Mouse (Mus musculus) embryonic facial prominence, embryonic 13.5 days (tissue): ENCODE data around the gene Spc24. TPM values are rescaled to one million over a fixed set of nuclear protein-coding genes. Genes with fewer than 3 reads are reported as not detected.
A peak's percentile ranks its signal among the peaks of the same experiment; 100 is the strongest.

ENCODE experiments used
- ATAC-seq: fragments of 200-750 bp; cut with Nextera tagmentation; 2 replicates; pipeline ENCODE4 v1.8.0; 2017; ENCODE audit warnings: low read depth; ENCODE audit not compliant: insufficient number of reproducible peaks, insufficient read depth, low FRiP score, low TSS enrichment
- H3K27ac ChIP-seq: fragments of 300-500 bp; sonication (generic); 2 replicates; pipeline ENCODE4 v1.5.1; 2015; ENCODE audit warnings: moderate library complexity, mild to moderate bottlenecking, inconsistent platforms
- H3K27me3 ChIP-seq: fragments of 300-500 bp; sonication (generic); 2 replicates; pipeline ENCODE4 v1.6.1; 2015; ENCODE audit warnings: mild to moderate bottlenecking, inconsistent platforms
- H3K36me3 ChIP-seq: fragments of 300-500 bp; sonication (generic); 2 replicates; pipeline ENCODE4 v1.6.1; 2015; ENCODE audit warnings: mild to moderate bottlenecking, inconsistent platforms
- H3K4me1 ChIP-seq: fragments of 300-500 bp; sonication (generic); 2 replicates; pipeline ENCODE4 v1.6.1; 2015; ENCODE audit warnings: inconsistent platforms
- H3K4me2 ChIP-seq: fragments of 300-500 bp; sonication (generic); 2 replicates; pipeline ENCODE4 v1.6.1; 2015; ENCODE audit warnings: moderate library complexity, mild to moderate bottlenecking, inconsistent platforms
- H3K4me3 ChIP-seq: fragments of 300-500 bp; sonication (generic); 2 replicates; pipeline ENCODE4 v1.5.1; 2015; ENCODE audit warnings: mild to moderate bottlenecking, inconsistent platforms
- H3K9ac ChIP-seq: fragments of 300-500 bp; sonication (generic); 2 replicates; pipeline ENCODE4 v1.6.1; 2015; ENCODE audit warnings: mild to moderate bottlenecking, inconsistent platforms
- H3K9me3 ChIP-seq: fragments of 300-500 bp; sonication (generic); 2 replicates; pipeline ENCODE4 v1.6.1; 2016; ENCODE audit warnings: inconsistent platforms
- WGBS: fragments of 180-500 bp; shearing (Covaris S2); methylation state at CpG from one replicate; pipeline ENCODE4 v1.1.7; 2015; ENCODE audit warnings: mixed read lengths; 5-methylcytosine and 5-hydroxymethylcytosine counted together
- polyA plus RNA-seq: library from polyadenylated mRNA; unstranded; fragments of >200 nt; fragmentation: Nextera tagmentation; extraction: Ambion mirVana; gene quantifications from 2 replicates; pipeline ENCODE4 v1.2.1, GENCODE M21; 2015

Spc24 gene
- polyA plus RNA-seq: 105 and 111 TPM in 2 replicates

DNA sequence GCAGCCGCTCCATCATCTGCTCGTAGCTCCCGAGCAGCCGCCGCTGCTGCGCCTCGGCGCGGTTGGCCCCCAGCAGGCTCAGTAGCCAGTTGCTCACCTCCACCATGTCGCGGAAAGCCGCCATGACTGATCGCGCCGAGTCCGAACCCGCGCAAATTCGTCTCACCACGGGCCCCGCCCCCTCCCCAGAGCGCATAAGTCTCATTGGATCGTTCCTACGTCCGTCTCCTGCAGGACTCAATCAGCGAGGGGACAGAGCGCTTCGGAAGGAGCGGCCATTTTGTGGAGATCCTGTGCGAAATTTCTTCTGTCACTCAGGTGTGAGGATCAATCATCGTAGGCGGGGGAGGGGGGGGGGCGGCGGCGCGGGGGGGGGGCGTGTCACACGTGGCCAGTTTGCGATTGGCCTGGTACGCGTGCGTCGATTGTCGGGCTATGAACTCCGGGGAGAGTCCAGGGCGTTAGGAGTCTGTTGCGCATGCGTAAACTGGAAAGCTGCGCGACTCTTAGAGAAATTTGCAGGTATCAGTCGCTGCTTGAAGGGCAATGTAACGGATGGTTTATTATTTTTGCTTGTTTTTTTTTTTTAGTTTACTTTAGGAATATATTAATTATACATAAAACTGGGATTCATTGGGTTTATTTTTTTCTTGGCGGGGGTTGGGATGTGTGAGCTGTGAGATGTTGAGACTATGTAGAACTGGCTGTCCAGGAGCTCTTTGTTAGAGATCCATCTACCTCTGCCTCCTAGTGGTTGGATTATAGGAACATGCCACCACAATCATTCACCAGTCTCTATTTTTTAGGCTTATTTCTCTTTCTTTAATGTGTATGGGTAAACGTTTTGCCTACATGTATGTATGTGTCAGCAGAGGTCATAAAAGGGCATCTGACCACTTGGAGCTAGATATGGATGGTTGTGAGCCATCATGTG, at the start of gene Spc24:
Spc24 (minus strand) TSS at position 149 of the 934 bp plus-strand sequence.
- peak; percentile 93 for ATAC-seq
- Histone ChIP-seq H3K36me3 (peaks cover 20% of the 10 kb centered on the region), H3K9ac (peak within 1 kb of the TSS; percentile 81), H3K4me2 (peak within 1 kb of the TSS; percentile 80), H3K27me3 (no peaks in the 10 kb centered on the region), H3K4me1 (peaks cover 17% of the 10 kb centered on the region), H3K9me3 (no peaks in the 10 kb centered on the region), H3K27ac (peak within 1 kb of the TSS; percentile 60), H3K4me3 (peak within 1 kb of the TSS; percentile 85)
- WGBS: 1% methylated on average over 54 of the region's 54 CpGs

GRCm38 (mm10) chr9:21808561-21808960, 48.5 kb upstream of the Spc24 start:
- ATAC-seq: no peak
- Histone ChIP-seq H3K4me2 (no peak overlapping the region), H3K27ac (no peak overlapping the region), H3K9ac (no peak overlapping the region), H3K36me3 (peaks cover 16% of the 10 kb centered on the region), H3K4me3 (no peak overlapping the region), H3K4me1 (peaks cover 9% of the 10 kb centered on the region; the same call in 1 of the 2 replicates), H3K27me3 (no peaks in the 10 kb centered on the region), H3K9me3 (no peaks in the 10 kb centered on the region)
- whole genome bisulfite sequencing: 55% methylated on average over 3 of the region's 3 CpGs

DNA sequence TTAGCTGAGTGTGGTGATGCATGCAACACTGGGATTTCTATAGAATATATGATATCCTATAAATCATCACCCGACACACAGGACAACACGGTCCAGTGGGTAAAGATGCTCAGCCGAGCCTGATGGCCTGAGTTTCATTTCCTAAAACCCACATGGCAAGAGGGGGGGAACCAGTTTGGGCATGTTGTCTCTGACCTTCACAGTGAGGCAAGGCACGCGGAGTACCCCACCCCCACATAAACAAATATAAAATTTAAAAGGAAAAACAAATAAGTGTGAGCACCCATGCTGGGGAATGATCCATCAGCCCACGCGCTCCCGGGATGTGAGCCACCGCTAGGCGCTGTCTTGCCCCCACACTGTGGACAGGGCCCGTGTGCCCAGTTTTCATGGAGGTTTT, 46.9 kb upstream of the Spc24 start:
- H3K4me2 ChIP-seq: no peak overlapping the region
- H3K9ac ChIP-seq: no peak overlapping the region
- H3K4me3 ChIP-seq: no peak overlapping the region
- H3K27me3 ChIP-seq: no peaks in the 10 kb centered on the region
- peaks cover 4% of the 10 kb centered on the region for H3K36me3 ChIP-seq
- no peaks in the 10 kb centered on the region for H3K9me3 ChIP-seq
- H3K27ac ChIP-seq: no peak overlapping the region
- no peak for ATAC-seq
- peaks cover 9% of the 10 kb centered on the region; the same call in 1 of the 2 replicates for H3K4me1 ChIP-seq
- 92% methylated on average over 11 of the region's 11 CpGs for WGBS

GRCm38 (mm10) chr9:21806363-21806762, 46.3 kb upstream of the Spc24 start:
- H3K9me3 ChIP-seq: no peaks in the 10 kb centered on the region
- no peak overlapping the region for H3K4me3 ChIP-seq
- no peak overlapping the region for H3K27ac ChIP-seq
- peaks cover 9% of the 10 kb centered on the region; the same call in 1 of the 2 replicates for H3K4me1 ChIP-seq
- H3K36me3 ChIP-seq: peaks cover 5% of the 10 kb centered on the region
- no peak overlapping the region for H3K4me2 ChIP-seq
- ATAC-seq: no peak
- no peak overlapping the region for H3K9ac ChIP-seq
- H3K27me3 ChIP-seq: no peaks in the 10 kb centered on the region
- 65% methylated on average over 3 of the region's 3 CpGs for WGBS

DNA sequence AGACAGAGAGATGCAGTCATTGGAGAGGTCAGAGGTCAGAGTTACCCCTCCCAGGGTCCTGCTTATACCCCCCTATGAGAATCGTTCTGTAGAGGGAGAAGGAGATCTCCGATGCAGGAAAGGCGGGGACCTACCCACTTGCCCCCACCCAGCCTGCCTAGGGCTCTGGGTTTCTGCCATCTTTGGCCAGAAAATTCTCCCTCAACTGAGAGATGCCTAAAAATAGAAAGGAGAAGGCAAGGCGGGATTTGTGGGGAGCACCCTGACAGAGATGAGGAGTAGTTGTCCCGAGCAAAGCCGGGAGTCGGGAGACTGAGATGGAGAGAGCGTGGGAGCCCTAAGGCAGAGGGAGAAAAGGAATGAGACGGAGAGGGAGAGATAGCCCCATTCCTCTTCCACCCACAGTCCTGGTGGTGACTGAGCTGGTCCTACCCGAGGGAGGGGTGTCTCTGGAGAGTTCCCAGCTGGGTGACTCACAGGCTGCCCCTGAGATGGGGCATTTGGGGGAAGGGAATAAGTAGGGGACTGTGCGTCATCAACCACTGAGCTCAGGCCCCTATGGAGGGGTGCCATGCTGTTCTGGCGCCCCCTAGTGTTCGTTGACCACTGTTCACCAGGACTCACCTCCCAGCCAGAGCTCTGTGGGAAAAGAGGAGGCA, 44.0 kb upstream of the Spc24 start:
- H3K4me1 ChIP-seq: peaks cover 10% of the 10 kb centered on the region
- H3K9ac ChIP-seq: no peak overlapping the region
- H3K9me3 ChIP-seq: no peaks in the 10 kb centered on the region
- 43% methylated on average over 13 of the region's 13 CpGs for WGBS
- peaks cover 15% of the 10 kb centered on the region for H3K36me3 ChIP-seq
- no peaks in the 10 kb centered on the region for H3K27me3 ChIP-seq
- peak overlapping the region; percentile 39 for H3K4me2 ChIP-seq
- peak; percentile 80 for ATAC-seq
- H3K4me3 ChIP-seq: no peak overlapping the region
- H3K27ac ChIP-seq: peak overlapping the region; percentile 13; the same call in 1 of the 2 replicates

- Histone ChIP-seq H3K4me2 (no peak overlapping the region), H3K4me1 (peaks cover 26% of the 10 kb centered on the region), H3K9me3 (no peaks in the 10 kb centered on the region), H3K9ac (no peak overlapping the region), H3K27ac (no peak overlapping the region), H3K4me3 (no peak overlapping the region), H3K27me3 (no peaks in the 10 kb centered on the region), H3K36me3 (peaks cover 15% of the 10 kb centered on the region)
- WGBS: 92% methylated on average over 7 of the region's 7 CpGs
- ATAC-seq: no peak
Measured at GRCm38 (mm10) chr9:21801591-21801990, 41.5 kb upstream of the Spc24 start.

DNA sequence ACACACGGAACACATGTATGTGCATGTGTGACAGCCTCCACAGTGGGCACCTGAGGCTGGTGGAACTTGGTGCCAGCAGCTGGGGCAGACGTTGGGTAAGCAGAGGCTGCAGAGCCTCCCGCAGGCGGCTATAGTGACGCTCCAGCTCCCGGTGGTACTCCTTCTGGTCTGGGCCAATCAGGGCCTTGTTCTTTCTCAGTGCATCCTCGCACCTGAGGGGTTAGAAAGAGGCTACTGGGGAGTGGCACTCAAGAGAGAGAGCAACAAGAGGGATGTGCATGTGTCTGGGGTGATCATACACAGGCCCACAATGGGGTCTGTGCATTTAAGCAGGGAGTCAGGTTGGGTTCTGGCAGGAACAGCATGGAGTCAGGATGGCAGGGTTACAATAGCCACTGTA, 41.0 kb upstream of the Spc24 start:
- no peak overlapping the region for H3K9ac ChIP-seq
- peaks cover 15% of the 10 kb centered on the region for H3K36me3 ChIP-seq
- no peak overlapping the region for H3K27ac ChIP-seq
- H3K4me3 ChIP-seq: no peak overlapping the region
- no peaks in the 10 kb centered on the region for H3K27me3 ChIP-seq
- WGBS: 74% methylated on average over 7 of the region's 7 CpGs
- no peak overlapping the region for H3K4me2 ChIP-seq
- ATAC-seq: no peak
- H3K9me3 ChIP-seq: no peaks in the 10 kb centered on the region
- peaks cover 31% of the 10 kb centered on the region for H3K4me1 ChIP-seq

DNA sequence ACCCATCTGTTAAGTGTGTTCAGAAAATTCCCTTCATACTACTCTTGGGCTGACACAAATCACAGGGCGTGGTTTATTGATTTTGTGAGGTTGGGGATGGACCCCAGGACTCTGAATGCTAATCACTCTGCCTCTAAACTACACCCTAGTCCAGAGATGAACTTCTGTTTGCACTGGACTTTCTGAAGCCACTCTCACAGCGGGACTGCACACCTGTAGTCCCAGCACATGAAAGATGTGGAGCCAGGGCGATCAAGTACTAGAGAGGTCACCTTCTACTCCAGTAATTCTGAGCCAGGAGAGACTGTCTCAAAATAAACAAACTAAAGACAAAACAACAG, 38.9 kb upstream of the Spc24 start:
- Histone ChIP-seq H3K4me3 (peak overlapping the region; percentile 83), H3K4me1 (peaks cover 33% of the 10 kb centered on the region), H3K27ac (peak overlapping the region; percentile 95), H3K27me3 (no peaks in the 10 kb centered on the region), H3K9me3 (no peaks in the 10 kb centered on the region), H3K9ac (peak overlapping the region; percentile 90; the same call in 1 of the 2 replicates), H3K4me2 (peak overlapping the region; percentile 75), H3K36me3 (peaks cover 33% of the 10 kb centered on the region)
- ATAC-seq: no peak
- WGBS: 53% methylated on average over 3 of the region's 3 CpGs

DNA sequence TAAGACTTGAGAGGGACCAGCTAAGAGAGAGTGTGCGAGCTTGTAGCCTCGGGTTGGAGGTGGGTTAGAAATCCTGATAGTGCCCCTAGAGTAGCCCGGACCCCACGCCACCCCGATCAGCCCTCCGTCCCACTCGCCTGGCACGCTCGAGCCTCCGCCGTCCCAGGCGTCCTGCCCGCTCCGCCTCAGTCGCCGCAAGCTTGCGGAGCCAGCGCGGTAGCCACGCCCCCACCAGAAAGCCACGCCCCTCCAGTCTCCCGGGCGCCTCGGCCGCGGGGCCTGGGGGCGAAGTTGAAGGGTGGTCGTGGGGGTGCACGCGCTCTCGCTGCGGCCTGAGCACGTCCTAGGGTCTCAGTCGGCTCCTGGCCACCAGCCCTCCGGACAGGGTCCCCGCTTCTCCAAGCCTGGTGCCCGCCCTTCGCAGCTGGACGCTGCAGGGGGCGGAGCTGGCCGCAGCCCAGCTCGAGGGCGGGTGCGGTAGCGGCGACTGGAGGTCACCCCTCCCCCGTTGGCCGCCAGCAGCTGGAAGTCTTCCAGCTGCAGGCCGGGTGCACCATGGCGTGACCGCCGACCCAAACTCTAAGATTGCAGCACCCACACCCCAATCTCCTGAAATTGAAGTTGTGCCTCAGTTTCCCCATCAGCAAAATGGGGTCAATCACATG, 38.4 kb upstream of the Spc24 start, which contains the start of gene Kank2:
Kank2 (minus strand) TSS at position 400 of the 665 bp plus-strand sequence.
- ATAC-seq: peak; percentile 74
- peak within 1 kb of the TSS; percentile 83 for H3K4me3 ChIP-seq
- H3K27me3 ChIP-seq: no peaks in the 10 kb centered on the region
- H3K27ac ChIP-seq: peak within 1 kb of the TSS; percentile 95
- no peaks in the 10 kb centered on the region for H3K9me3 ChIP-seq
- H3K36me3 ChIP-seq: peaks cover 38% of the 10 kb centered on the region
- peak within 1 kb of the TSS; percentile 90 for H3K9ac ChIP-seq
- WGBS: under 1% methylated on average over 52 of the region's 52 CpGs
- peak within 1 kb of the TSS; percentile 75 for H3K4me2 ChIP-seq
- H3K4me1 ChIP-seq: peaks cover 30% of the 10 kb centered on the region

DNA sequence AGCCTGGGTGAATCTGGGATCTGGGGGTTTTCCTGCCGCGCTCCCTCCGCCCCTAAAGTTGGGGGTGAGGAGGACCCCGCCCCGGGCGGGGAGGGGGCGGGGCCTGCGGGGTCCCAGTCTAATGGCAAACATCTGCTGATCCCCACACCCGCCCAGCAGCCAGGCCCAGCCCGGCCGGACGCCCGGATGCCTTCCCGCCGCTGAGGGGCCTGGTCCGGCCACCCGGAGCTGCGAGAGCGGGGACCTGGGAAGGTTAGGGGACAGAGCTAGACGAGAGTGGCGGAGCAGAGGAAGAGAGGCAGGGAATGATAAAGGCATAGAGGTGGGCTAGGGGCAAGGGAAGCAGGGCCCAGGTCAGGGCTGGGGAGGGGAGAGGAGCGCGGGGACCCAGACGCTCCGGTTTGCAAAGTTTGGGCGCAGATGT, 37.8 kb upstream of the Spc24 start:
- Histone ChIP-seq H3K27ac (peak overlapping the region; percentile 95), H3K4me3 (peak overlapping the region; percentile 83), H3K9ac (peak overlapping the region; percentile 90), H3K9me3 (no peaks in the 10 kb centered on the region), H3K36me3 (peaks cover 44% of the 10 kb centered on the region), H3K4me1 (peaks cover 34% of the 10 kb centered on the region), H3K27me3 (no peaks in the 10 kb centered on the region), H3K4me2 (peak overlapping the region; percentile 75)
- peak; percentile 34 for ATAC-seq
- under 1% methylated on average over 26 of the region's 26 CpGs for WGBS

DNA sequence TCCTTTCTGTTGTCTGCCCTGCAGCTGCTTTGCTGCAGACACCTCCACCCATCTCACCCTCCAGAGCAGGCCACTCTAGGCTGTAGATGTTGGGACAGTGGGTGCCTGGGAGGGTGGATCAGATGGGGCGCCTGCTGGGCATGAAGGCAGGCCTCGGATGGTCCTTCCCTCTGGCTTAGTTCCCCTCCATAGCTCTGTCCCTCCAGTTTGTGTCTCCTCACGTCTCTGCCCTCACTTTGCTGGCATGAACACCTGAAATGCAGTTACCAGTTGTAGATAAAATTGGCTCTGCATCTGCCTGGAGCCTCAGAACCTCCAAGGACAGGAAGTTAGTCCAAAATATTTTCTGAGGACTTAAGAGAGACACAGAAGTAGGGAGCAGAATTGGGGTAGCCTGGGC, 36.8 kb upstream of the Spc24 start:
- Histone ChIP-seq H3K4me3 (peak overlapping the region; percentile 83), H3K9ac (peak overlapping the region; percentile 90), H3K36me3 (peaks cover 53% of the 10 kb centered on the region), H3K27ac (peak overlapping the region; percentile 95), H3K4me2 (peak overlapping the region; percentile 75), H3K27me3 (no peaks in the 10 kb centered on the region), H3K9me3 (no peaks in the 10 kb centered on the region), H3K4me1 (peaks cover 45% of the 10 kb centered on the region)
- ATAC-seq: no peak
- 54% methylated on average over 3 of the region's 3 CpGs for WGBS
